Mouse (Mus musculus) embryonic facial prominence, embryonic 14.5 days (tissue): ENCODE data around the gene Wfdc11. TPM values are rescaled to one million over a fixed set of nuclear protein-coding genes. Genes with fewer than 3 reads are reported as not detected.
"Not testable (repeated sequence)": the region's sequence is repeated elsewhere in the genome, so short reads cannot be mapped to it uniquely, and the experiment has no call there.

Source experiments
- ATAC-seq: fragments of 200-750 bp; cut with Nextera tagmentation; 2 replicates; pipeline ENCODE4 v1.8.0; 2017; ENCODE audit warnings: low read depth, moderate number of reproducible peaks, moderate TSS enrichment
- DNase-seq: peaks from one replicate; pipeline ENCODE4 v3.0.0-alpha.2; 2015; ENCODE audit warnings: low spot score
- H3K27ac ChIP-seq: fragments of 300-500 bp; sonication (generic); replicated peaks from 2 replicates; pipeline ENCODE4 v1.5.1; 2014; ENCODE audit warnings: low read depth, mild to moderate bottlenecking, low read length, moderate library complexity
- H3K27me3 ChIP-seq: fragments of 300-500 bp; sonication (generic); replicated peaks from 2 replicates; pipeline ENCODE4 v1.6.1; 2014; ENCODE audit warnings: low read length; ENCODE audit not compliant: control insufficient read depth, insufficient read depth
- H3K36me3 ChIP-seq: fragments of 300-500 bp; sonication (generic); 2 replicates; pipeline ENCODE4 v1.6.1; 2014; ENCODE audit warnings: low read length, mixed read lengths; ENCODE audit not compliant: control insufficient read depth, insufficient read depth
- H3K4me1 ChIP-seq: fragments of 300-500 bp; sonication (generic); 2 replicates; pipeline ENCODE4 v1.6.1; 2014; ENCODE audit warnings: antibody characterized with exemption, low read length; ENCODE audit not compliant: control insufficient read depth, insufficient read depth
- H3K4me2 ChIP-seq: fragments of 300-500 bp; sonication (generic); 2 replicates; pipeline ENCODE4 v1.6.1; 2014; ENCODE audit warnings: low read depth, mild to moderate bottlenecking, low read length, moderate library complexity, mixed read lengths
- H3K4me3 ChIP-seq: fragments of 300-500 bp; sonication (generic); 2 replicates; pipeline ENCODE4 v1.5.1; 2014; ENCODE audit warnings: low read depth, mild to moderate bottlenecking, low read length
- H3K9ac ChIP-seq: fragments of 300-500 bp; sonication (generic); 2 replicates; pipeline ENCODE4 v1.6.1; 2014; ENCODE audit warnings: low read depth, mild to moderate bottlenecking, low read length, moderate library complexity, mixed read lengths
- H3K9me3 ChIP-seq: fragments of 300-500 bp; sonication (generic); 2 replicates; pipeline ENCODE4 v1.6.1; 2016; ENCODE audit warnings: low read length; ENCODE audit not compliant: control insufficient read depth
- WGBS: fragments of 180-500 bp; shearing (Covaris S2); extraction: QIAGEN DNeasy Blood & Tissue Kit; methylation state at CpG from one replicate; pipeline ENCODE4 v1.1.7; 2014; 5-methylcytosine and 5-hydroxymethylcytosine counted together
- polyA plus RNA-seq: library from polyadenylated mRNA; unstranded; fragments of >200 nt; fragmentation: Nextera tagmentation; extraction: Ambion mirVana; gene quantifications from 2 replicates; pipeline ENCODE4 v1.2.1, GENCODE M21; 2014

The Wfdc11 gene
- polyA plus RNA-seq, 1 experiment from 2014 or later: not detected

- H3K36me3 ChIP-seq: no peaks in the 10 kb centered on the region
- 85% methylated on average over 3 of the region's 3 CpGs for WGBS
- H3K9ac ChIP-seq: no peak overlapping the region
- H3K4me2 ChIP-seq: no peak overlapping the region
- no peaks in the 10 kb centered on the region for H3K27me3 ChIP-seq
- H3K27ac ChIP-seq: no peak overlapping the region
- no peak overlapping the region for H3K4me3 ChIP-seq
- DNase-seq: no peak
- H3K4me1 ChIP-seq: no peaks in the 10 kb centered on the region
- no peak for ATAC-seq
- no peaks in the 10 kb centered on the region for H3K9me3 ChIP-seq
Observed at GRCm38 (mm10) chr2:164615386-164615785, 58.5 kb downstream of the Wfdc11 start.

DNA sequence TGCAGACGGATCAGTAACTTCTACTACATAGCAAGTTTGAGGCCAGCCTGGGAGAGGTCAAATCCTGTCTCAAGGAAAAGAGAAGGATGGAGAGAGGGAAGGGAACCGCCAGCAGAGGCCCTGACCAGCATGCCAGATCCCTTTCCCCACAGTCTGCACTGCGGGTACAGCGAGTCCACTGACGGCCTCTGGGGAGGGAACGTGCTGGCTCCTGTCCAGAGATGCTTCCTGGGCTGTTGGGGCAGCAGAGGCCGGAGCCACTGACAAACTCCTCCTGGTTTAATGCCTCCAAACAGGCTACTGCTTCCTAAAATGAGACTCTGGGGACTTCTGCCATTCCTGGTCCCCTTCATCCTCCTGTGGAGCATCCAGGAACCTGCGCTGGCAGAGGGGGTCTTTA lies 60.4 kb downstream of the Wfdc11 start, which contains the start of the genes Wfdc6b and Wfdc8:
Gene Wfdc6b (plus strand): TSS at position 52 of the 400 bp plus-strand sequence.
Gene Wfdc8 (minus strand): TSS at position 156 of the 400 bp plus-strand sequence.
- not testable (repeated sequence) for DNase-seq
- 46% methylated on average over 8 of the region's 8 CpGs for WGBS

More for the DNA sequence above, 60.4 kb downstream of the Wfdc11 start, which contains the start of the genes Wfdc6b and Wfdc8:
- H3K9me3 ChIP-seq, H3K9ac ChIP-seq, ATAC-seq, H3K4me1 ChIP-seq, H3K27me3 ChIP-seq, H3K4me2 ChIP-seq, H3K4me3 ChIP-seq, H3K36me3 ChIP-seq, H3K27ac ChIP-seq: not testable (repeated sequence)

Other genes with a start within 250 kb of the Wfdc11 start
- gene Sdc4, start 230.2 kb downstream of the Wfdc11 start, polyA plus RNA-seq: 57.1 and 58.4 TPM in 2 replicates
- 63.3 and 68.3 TPM in 2 replicates for gene Sys1, start 217.1 kb downstream of the Wfdc11 start, polyA plus RNA-seq
- 12.5 and 14.7 TPM in 2 replicates for gene Gm20458, start 213.1 kb downstream of the Wfdc11 start, polyA plus RNA-seq
- gene Trp53tg5, start 200.4 kb downstream of the Wfdc11 start, polyA plus RNA-seq: not detected in 2 replicates
- gene Dbndd2, start 188.0 kb downstream of the Wfdc11 start, polyA plus RNA-seq: 4.1 and 10.5 TPM in 2 replicates
- gene Pigt, start 176.6 kb downstream of the Wfdc11 start, polyA plus RNA-seq: 72.9 and 76.9 TPM in 2 replicates
- gene Wfdc2, start 111.7 kb downstream of the Wfdc11 start, polyA plus RNA-seq: 53.7 and 62.4 TPM in 2 replicates
- not detected in 2 replicates for gene Spint3, start 100.6 kb downstream of the Wfdc11 start, polyA plus RNA-seq
- gene Wfdc6a, start 88.6 kb downstream of the Wfdc11 start, polyA plus RNA-seq: 0.51 TPM in 1 of 2 replicates, not detected in the other
- not detected in 2 replicates for gene Eppin, start 80.5 kb downstream of the Wfdc11 start, polyA plus RNA-seq
- gene Wfdc6b, start 60.6 kb downstream of the Wfdc11 start, polyA plus RNA-seq: not detected in 2 replicates
- 0.11 TPM in 1 of 2 replicates, not detected in the other for gene Wfdc8, start 60.5 kb downstream of the Wfdc11 start, polyA plus RNA-seq
- not detected in 2 replicates for gene Wfdc16, start 35.3 kb downstream of the Wfdc11 start, polyA plus RNA-seq
- gene Wfdc10, start 18.0 kb downstream of the Wfdc11 start, polyA plus RNA-seq: 0.69 and 1.1 TPM in 2 replicates
- gene Wfdc9, start 17.5 kb downstream of the Wfdc11 start, polyA plus RNA-seq: not detected in 2 replicates
- 0.21 TPM in 1 of 2 replicates, not detected in the other for gene Wfdc13, start 11.0 kb upstream of the Wfdc11 start, polyA plus RNA-seq
- gene Spint4, start 24.4 kb upstream of the Wfdc11 start, polyA plus RNA-seq: not detected in 2 replicates
- gene Spint5, start 41.2 kb upstream of the Wfdc11 start, polyA plus RNA-seq: not detected in 2 replicates
- 0.53 and 1.1 TPM in 2 replicates for gene Wfdc3, start 71.8 kb upstream of the Wfdc11 start, polyA plus RNA-seq
- 60.9 and 63.0 TPM in 2 replicates for gene Dnttip1, start 71.9 kb upstream of the Wfdc11 start, polyA plus RNA-seq
- gene Ube2c, start 95.8 kb upstream of the Wfdc11 start, polyA plus RNA-seq: 229 and 276 TPM in 2 replicates
- gene Tnnc2, start 105.9 kb upstream of the Wfdc11 start, polyA plus RNA-seq: 799 and 1,279 TPM in 2 replicates
- 27.9 and 28.3 TPM in 2 replicates for gene Snx21, start 111.7 kb upstream of the Wfdc11 start, polyA plus RNA-seq
- gene Acot8, start 130.8 kb upstream of the Wfdc11 start, polyA plus RNA-seq: 12.6 and 13.8 TPM in 2 replicates
- 6.0 and 6.4 TPM in 2 replicates for gene Zswim3, start 131.0 kb upstream of the Wfdc11 start, polyA plus RNA-seq
- 15.1 and 15.7 TPM in 2 replicates for gene Zswim1, start 148.6 kb upstream of the Wfdc11 start, polyA plus RNA-seq
- not detected in 2 replicates for gene Spata25, start 154.4 kb upstream of the Wfdc11 start, polyA plus RNA-seq
- 140 and 154 TPM in 2 replicates for gene Ctsa, start 158.8 kb upstream of the Wfdc11 start, polyA plus RNA-seq
- 8.3 and 9.1 TPM in 2 replicates for gene Neurl2, start 159.4 kb upstream of the Wfdc11 start, polyA plus RNA-seq
- gene Pltp, start 183.6 kb upstream of the Wfdc11 start, polyA plus RNA-seq: 50.1 and 55.1 TPM in 2 replicates
- 56.9 and 62.8 TPM in 2 replicates for gene Pcif1, start 205.2 kb upstream of the Wfdc11 start, polyA plus RNA-seq
- 11.9 and 13.9 TPM in 2 replicates for gene Zfp335, start 237.7 kb upstream of the Wfdc11 start, polyA plus RNA-seq